Mouse (Mus musculus): ENCODE measurements around the gene Atp1b1.

The Atp1b1 gene

GRCm38 (mm10) chr1:164395131-164395780, 62.9 kb downstream of the Atp1b1 start:
- peak; percentile 88 for DNase-seq (ENCODE audit: low read depth, low spot score)

GRCm38 (mm10) chr1:164392176-164392575, 66.0 kb downstream of the Atp1b1 start:
- DNase-seq (ENCODE audit: low read depth, low spot score), result peak; percentile 31

GRCm38 (mm10) chr1:164389743-164390142, 68.4 kb downstream of the Atp1b1 start:
- peak; percentile 35 for DNase-seq (ENCODE audit: low read depth, low spot score)
